Mouse (Mus musculus) stomach, embryonic 15.5 days (tissue): ENCODE measurements around the gene Mup6. TPM values are rescaled to one million over a fixed set of nuclear protein-coding genes. Genes with fewer than 3 reads are reported as not detected.
A peak's percentile ranks its signal among the peaks of the same experiment; 100 is the strongest.
"Not testable (repeated sequence)": the region's sequence is repeated elsewhere in the genome, so short reads cannot be mapped to it uniquely, and the experiment has no call there.

Source experiments
- ATAC-seq: fragments of 200-750 bp; cut with Nextera tagmentation; 2 replicates; pipeline ENCODE4 v1.8.0; 2017; ENCODE audit warnings: low read depth, moderate number of reproducible peaks, moderate TSS enrichment; ENCODE audit not compliant: insufficient read depth, low FRiP score
- H3K27ac ChIP-seq: fragments of 300-500 bp; sonication (generic); 2 replicates; pipeline ENCODE4 v1.5.1; 2015; ENCODE audit warnings: mild to moderate bottlenecking, inconsistent platforms
- H3K27me3 ChIP-seq: fragments of 300-500 bp; sonication (generic); replicated peaks from 2 replicates; pipeline ENCODE4 v1.6.1; 2015; ENCODE audit warnings: inconsistent platforms
- H3K36me3 ChIP-seq: fragments of 300-500 bp; sonication (generic); 2 replicates; pipeline ENCODE4 v1.6.1; 2015; ENCODE audit warnings: inconsistent platforms
- H3K4me1 ChIP-seq: fragments of 300-500 bp; sonication (generic); 2 replicates; pipeline ENCODE4 v1.6.1; 2015; ENCODE audit warnings: inconsistent platforms
- H3K4me2 ChIP-seq: fragments of 300-500 bp; sonication (generic); 2 replicates; pipeline ENCODE4 v1.6.1; 2015; ENCODE audit warnings: mild to moderate bottlenecking, inconsistent platforms
- H3K4me3 ChIP-seq: fragments of 300-500 bp; sonication (generic); replicated peaks from 2 replicates; pipeline ENCODE4 v1.5.1; 2015; ENCODE audit warnings: inconsistent platforms
- H3K9ac ChIP-seq: fragments of 300-500 bp; sonication (generic); 2 replicates; pipeline ENCODE4 v1.6.1; 2015; ENCODE audit warnings: inconsistent platforms
- H3K9me3 ChIP-seq: fragments of 300-500 bp; sonication (generic); 2 replicates; pipeline ENCODE4 v1.6.1; 2016; ENCODE audit warnings: inconsistent platforms
- WGBS: fragments of 180-500 bp; shearing (Covaris S2); methylation state at CpG from one replicate; pipeline ENCODE4 v1.1.7; 2015; 5-methylcytosine and 5-hydroxymethylcytosine counted together
- polyA plus RNA-seq: library from polyadenylated mRNA; unstranded; fragments of >200 nt; fragmentation: Nextera tagmentation; extraction: Ambion mirVana; gene quantifications from 2 replicates; pipeline ENCODE4 v1.2.1, GENCODE M21; 2015

Mup6 gene
- polyA plus RNA-seq: not detected in 2 replicates

DNA sequence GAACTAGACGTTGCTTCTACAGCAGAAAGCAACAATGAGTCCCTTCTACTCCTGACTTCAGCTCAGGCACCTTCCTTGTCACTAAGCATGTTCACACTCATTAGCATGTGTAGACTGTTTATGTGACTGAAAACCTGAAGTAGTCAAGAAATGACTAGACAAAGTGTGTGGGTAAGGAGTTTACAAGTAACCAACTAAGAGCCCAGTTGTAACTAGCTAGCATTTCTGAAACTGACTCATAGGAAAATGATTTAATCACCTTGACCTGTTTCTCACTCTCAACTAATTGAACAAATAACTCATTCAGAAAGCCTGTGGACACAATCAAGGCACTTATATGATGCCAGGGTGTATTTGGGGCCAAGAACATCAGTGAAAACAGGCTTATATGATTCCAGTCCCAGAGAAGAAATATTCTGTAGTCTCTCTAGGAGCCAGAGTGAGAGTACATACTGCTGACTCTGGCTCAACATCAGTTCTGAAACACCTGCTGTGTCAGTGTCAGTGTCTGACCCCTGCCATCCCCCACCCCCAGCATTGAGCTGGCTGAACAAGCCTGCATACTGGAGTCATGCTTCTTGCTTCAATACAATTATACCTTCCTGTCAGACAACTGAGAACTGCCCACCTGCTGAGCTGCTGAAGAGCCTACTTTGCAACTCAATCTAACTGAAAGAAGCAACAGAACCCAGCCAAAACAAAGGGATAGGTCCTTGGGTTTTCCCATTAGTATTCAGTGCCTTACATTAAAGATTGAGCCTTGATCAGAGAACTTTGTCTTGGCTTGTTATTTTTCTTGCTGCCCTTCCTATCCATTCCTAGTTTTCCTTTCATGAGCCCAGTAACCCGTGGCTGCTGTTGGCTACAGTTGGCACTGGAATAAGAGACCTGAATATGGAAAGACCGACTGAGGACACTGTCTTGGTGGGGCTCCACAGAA lies at the start of gene Mup6:
Gene Mup6 (plus strand): TSS at position 890 of the 940 bp plus-strand sequence.
- ATAC-seq: no peak
- Histone ChIP-seq H3K27ac (no peak within 1 kb of the TSS), H3K9me3 (no peaks in the 10 kb centered on the region), H3K27me3 (no peaks in the 10 kb centered on the region), H3K36me3 (no peaks in the 10 kb centered on the region), H3K4me3 (no peak within 1 kb of the TSS), H3K9ac (no peak within 1 kb of the TSS), H3K4me2 (no peak within 1 kb of the TSS), H3K4me1 (no peaks in the 10 kb centered on the region)
- 47% methylated on average over 3 of the region's 3 CpGs for WGBS

DNA sequence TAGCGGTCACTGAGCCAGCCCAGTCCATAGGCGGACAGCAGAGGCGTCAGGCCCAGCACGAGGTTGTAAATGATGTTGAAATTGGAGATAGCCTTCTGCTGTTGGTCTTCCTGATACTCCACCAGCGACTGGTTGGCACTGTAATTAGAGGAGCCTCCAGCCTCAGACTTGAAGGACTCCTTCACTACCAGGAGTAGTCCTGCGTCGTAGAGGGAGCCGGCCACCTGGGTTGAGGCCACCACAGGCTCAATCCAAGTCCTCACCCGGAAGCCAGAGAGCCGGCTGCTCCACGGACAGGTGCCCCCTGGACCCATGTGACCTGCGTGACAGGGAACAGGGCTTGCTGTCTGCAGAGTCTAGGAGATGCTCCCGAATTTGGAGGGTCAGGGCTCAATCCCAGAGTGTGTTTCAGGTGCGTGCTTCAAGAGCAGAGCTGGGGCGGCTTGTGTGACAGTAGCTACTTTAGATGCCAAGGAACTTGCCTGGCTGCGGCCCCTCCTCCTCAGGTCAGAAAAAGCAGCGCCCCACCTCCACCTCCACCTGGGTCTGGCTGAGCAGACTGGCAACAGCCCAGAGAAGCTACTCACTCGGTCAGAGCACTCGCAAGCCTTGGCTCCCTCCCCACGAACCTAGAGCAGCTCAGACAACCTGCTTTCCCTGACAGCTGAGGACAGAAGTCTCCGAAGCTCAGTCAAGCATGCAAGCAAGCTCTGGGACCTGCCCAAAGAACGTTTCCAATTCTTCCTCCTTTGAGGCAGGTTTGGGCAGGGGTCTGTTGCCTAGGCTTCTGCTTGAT lies 49.3 kb upstream of the Mup6 start, which contains the start of gene Slc46a2:
Gene Slc46a2 (minus strand): TSS at position 449 of the 796 bp plus-strand sequence.
- peak; percentile 35; the same call in 1 of the 2 replicates for ATAC-seq
- H3K27me3 ChIP-seq: no peaks in the 10 kb centered on the region
- H3K36me3 ChIP-seq: no peaks in the 10 kb centered on the region
- H3K4me2 ChIP-seq: peak within 1 kb of the TSS; percentile 4; the same call in 1 of the 2 replicates
- H3K4me3 ChIP-seq: no peak within 1 kb of the TSS; the same call in 1 of the 2 replicates
- WGBS: 17% methylated on average over 22 of the region's 22 CpGs
- no peak within 1 kb of the TSS for H3K27ac ChIP-seq
- no peaks in the 10 kb centered on the region for H3K9me3 ChIP-seq
- no peak within 1 kb of the TSS for H3K9ac ChIP-seq
- H3K4me1 ChIP-seq: no peaks in the 10 kb centered on the region

DNA sequence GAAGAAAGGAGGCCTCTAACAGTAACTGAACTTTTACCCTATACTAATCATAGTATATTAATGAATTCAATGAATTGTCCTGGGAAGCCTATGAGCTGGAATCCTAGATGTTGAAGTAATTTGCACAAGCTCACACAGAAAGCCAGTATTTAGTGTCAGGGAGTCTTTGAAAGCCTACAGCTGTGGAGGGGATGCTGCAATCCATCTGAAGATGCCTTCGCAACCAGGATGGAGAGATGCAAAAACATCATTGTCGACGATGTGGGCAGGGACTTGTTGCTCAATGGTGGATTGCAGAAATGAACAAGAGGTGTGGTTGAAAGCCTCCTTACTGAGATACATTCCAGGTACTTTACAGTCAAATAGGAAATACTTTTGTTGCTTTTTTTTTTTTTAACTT lies 46.1 kb upstream of the Mup6 start:
- H3K9me3 ChIP-seq: no peaks in the 10 kb centered on the region
- no peak overlapping the region for H3K4me2 ChIP-seq
- no peak for ATAC-seq
- no peak overlapping the region for H3K4me3 ChIP-seq
- H3K27me3 ChIP-seq: no peaks in the 10 kb centered on the region
- H3K27ac ChIP-seq: no peak overlapping the region
- WGBS: 78% methylated on average over 3 of the region's 3 CpGs
- no peaks in the 10 kb centered on the region for H3K4me1 ChIP-seq
- no peaks in the 10 kb centered on the region for H3K36me3 ChIP-seq
- no peak overlapping the region for H3K9ac ChIP-seq

DNA sequence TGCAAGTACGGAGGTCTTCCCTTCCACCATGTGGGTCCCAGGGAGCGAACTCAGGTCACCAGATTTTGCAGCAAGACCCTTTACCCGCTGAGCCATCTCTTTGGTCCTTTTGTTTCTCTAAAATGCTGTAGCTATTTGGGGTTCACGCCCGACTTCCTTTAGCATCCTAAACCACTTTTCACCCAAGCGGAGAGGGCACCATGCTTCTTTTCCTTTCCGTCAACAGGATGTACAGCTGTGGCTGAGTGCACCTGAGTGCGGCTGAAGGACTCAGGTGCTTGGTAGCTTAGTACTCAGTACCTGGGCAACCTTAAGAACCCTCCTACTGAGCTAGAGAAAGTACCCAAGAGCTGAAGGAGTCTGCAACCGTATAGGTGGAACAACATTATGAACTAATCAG lies 39.0 kb upstream of the Mup6 start:
- Histone ChIP-seq H3K27ac (no peak overlapping the region), H3K27me3 (no peaks in the 10 kb centered on the region), H3K36me3 (no peaks in the 10 kb centered on the region), H3K9ac (no peak overlapping the region), H3K4me1 (no peaks in the 10 kb centered on the region), H3K9me3 (no peaks in the 10 kb centered on the region), H3K4me3 (no peak overlapping the region), H3K4me2 (no peak overlapping the region)
- no peak for ATAC-seq
- WGBS: 87% methylated on average over 9 of the region's 9 CpGs

DNA sequence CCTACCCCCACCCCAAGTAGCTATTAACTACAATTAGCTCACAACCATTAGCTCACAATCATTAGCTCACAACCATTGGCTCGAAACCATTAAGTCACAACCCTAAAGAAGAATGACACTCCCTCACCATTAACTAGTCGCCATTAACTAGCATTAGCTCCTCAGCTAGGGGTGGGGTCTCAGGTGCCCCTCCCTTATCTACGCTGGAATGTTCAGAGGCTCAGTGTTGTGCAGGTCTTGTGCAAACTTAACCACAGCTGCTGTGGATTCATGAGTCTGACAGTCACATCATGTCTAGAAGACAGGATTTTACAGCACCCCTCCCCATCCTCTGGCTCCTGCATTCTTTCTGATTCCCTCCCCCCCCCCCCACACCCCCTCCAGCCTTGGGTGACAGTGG lies 36.4 kb upstream of the Mup6 start:
- H3K27ac ChIP-seq: no peak overlapping the region
- no peak overlapping the region for H3K9ac ChIP-seq
- no peaks in the 10 kb centered on the region for H3K36me3 ChIP-seq
- no peaks in the 10 kb centered on the region for H3K4me1 ChIP-seq
- H3K4me3 ChIP-seq: no peak overlapping the region
- no peak overlapping the region for H3K4me2 ChIP-seq
- H3K27me3 ChIP-seq: no peaks in the 10 kb centered on the region
- WGBS: 77% methylated on average over 3 of the region's 3 CpGs
- no peak for ATAC-seq
- H3K9me3 ChIP-seq: no peaks in the 10 kb centered on the region

DNA sequence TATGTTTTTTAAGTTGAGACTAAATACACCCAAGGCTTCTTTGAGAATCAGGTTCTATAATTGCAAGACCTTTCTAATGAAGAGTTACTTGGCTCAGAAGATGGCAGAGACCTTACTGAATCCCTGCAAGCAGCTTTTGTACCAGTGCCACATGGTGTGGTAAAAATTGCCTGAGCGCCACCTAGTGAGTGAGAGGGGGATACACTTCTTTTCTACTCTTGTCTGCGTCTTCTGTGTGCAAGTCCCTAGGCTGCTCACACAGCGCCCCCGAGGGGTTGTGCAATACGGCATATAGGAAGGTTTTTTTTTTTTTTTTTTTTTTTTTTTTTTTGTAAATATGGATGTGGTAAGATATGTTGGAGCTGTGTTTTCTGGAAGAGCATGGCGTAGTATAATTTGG lies 35.7 kb upstream of the Mup6 start:
- no peak overlapping the region for H3K4me2 ChIP-seq
- H3K9me3 ChIP-seq: no peaks in the 10 kb centered on the region
- H3K27ac ChIP-seq: no peak overlapping the region
- H3K4me1 ChIP-seq: no peaks in the 10 kb centered on the region
- H3K27me3 ChIP-seq: no peaks in the 10 kb centered on the region
- peak; percentile 56; the same call in 1 of the 2 replicates for ATAC-seq
- H3K4me3 ChIP-seq: no peak overlapping the region
- WGBS: 17% methylated on average over 6 of the region's 6 CpGs
- H3K36me3 ChIP-seq: no peaks in the 10 kb centered on the region
- H3K9ac ChIP-seq: no peak overlapping the region

DNA sequence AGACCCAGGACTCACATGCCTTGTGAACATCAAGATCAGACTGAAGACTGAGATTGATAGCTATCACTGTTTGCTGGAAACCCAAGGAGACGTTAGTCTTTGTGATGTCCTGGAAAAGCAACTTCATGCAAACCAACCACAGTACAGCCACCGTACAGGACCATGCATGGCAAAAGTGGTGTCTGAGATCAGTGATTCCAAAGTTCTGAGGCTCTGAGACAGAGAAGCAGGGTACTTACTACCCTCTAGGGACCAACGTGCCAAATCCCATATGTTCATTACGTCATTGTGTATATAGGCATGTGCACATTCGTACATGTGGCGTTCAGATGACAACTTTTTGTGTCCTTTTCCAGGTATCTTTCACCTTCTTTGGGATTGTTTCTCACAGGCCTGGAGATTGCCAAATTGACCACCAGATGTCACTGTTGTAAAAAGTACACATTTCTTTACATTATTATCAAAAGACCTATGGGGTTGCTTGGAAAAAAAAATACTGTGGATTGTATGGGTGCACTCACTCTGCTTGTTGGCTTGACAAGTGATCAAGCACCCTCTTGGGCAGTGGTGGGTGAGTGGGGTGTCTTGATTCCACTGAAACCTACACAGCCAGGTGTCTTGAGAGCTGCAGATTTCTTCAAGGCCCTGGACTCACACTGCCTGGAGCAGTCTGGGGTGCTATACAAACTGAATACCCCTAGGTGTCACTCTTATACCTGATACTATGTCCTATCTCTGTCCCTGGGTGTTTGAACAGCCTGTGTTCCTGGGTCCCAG lies 31.4 kb upstream of the Mup6 start:
- Histone ChIP-seq H3K9me3 (no peaks in the 10 kb centered on the region), H3K4me1 (no peaks in the 10 kb centered on the region), H3K9ac (no peak overlapping the region), H3K4me3 (no peak overlapping the region), H3K27ac (no peak overlapping the region), H3K36me3 (no peaks in the 10 kb centered on the region), H3K4me2 (no peak overlapping the region), H3K27me3 (no peaks in the 10 kb centered on the region)
- WGBS: 47% methylated on average over 6 of the region's 6 CpGs
- peak; percentile 73; the same call in 1 of the 2 replicates for ATAC-seq

DNA sequence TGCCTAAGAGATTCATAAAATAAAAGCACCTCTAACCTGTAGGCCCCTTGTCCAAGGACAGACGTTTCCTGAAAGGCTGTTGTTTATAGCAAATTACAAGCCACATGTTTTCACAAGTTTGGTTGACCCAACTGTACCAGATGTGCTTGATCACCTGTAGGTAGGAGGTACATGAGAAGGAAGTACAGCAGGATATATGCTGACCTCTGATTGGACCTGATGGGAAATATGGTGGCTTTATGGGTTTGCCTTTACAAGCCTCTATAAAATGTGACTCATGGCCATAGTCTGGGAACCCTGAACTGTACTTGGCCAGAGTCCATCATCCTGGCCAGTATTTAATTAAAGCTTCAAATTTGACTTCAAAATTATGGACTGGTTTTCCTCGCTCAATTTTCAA lies 26.6 kb upstream of the Mup6 start:
- H3K4me2 ChIP-seq: no peak overlapping the region
- no peaks in the 10 kb centered on the region for H3K36me3 ChIP-seq
- H3K9me3 ChIP-seq: no peaks in the 10 kb centered on the region
- WGBS: 60% methylated on average over 2 of the region's 2 CpGs
- no peaks in the 10 kb centered on the region for H3K4me1 ChIP-seq
- no peak for ATAC-seq
- no peaks in the 10 kb centered on the region for H3K27me3 ChIP-seq
- H3K27ac ChIP-seq: no peak overlapping the region
- no peak overlapping the region for H3K9ac ChIP-seq
- H3K4me3 ChIP-seq: no peak overlapping the region

DNA sequence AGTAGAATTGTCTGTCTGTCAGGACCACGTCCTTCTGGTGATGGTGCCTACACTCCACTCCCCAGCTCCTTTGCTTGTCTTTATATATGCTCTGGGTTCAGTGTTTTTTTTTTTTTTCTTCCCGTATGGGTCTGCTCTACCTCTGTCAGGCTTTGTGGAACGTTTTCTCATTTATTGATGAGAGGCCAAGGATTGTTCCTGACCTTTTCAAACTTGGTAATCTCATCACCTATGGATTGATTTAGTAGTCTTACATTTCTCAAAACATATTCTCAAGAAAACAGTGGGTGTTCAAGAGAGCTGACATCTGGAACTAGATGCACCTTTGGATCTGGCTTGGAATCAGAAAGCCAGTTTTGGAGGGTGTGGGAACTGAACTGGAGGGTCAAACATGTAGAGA lies 3.5 kb upstream of the Mup6 start, which contains the start of gene Mup4:
Gene Mup4 (minus strand): TSS at position 101 of the 400 bp plus-strand sequence.
- ATAC-seq: no peak
- WGBS: 73% methylated on average over 3 of the region's 3 CpGs
- H3K4me3 ChIP-seq: no peak within 1 kb of the TSS
- no peaks in the 10 kb centered on the region for H3K36me3 ChIP-seq
- no peak within 1 kb of the TSS for H3K27ac ChIP-seq
- no peaks in the 10 kb centered on the region for H3K9me3 ChIP-seq
- no peaks in the 10 kb centered on the region for H3K27me3 ChIP-seq
- no peak within 1 kb of the TSS for H3K4me2 ChIP-seq
- no peak within 1 kb of the TSS for H3K9ac ChIP-seq
- H3K4me1 ChIP-seq: no peaks in the 10 kb centered on the region

DNA sequence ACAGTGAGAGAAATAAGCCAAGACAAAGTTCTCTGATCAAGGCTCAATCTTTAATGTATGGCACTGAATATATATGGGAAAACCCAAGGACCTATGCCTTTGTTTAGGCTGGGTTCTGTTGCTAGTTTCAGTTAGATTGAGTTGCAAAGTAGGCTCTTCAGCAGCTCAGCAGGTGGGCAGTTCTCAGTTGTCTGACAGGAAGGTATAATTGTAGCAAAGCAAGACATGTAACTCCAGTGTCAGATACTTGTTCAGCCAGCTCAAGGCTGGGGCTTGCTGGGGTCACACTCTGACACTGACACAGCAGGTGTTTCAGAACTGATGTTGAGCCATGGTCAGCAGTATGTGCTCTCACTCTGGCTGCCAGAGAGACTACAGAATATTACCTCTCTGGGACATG lies 33.8 kb downstream of the Mup6 start:
- not testable (repeated sequence) for H3K9me3 ChIP-seq, H3K4me3 ChIP-seq, ATAC-seq, H3K4me1 ChIP-seq, H3K4me2 ChIP-seq, H3K9ac ChIP-seq, H3K27ac ChIP-seq, H3K27me3 ChIP-seq, H3K36me3 ChIP-seq

DNA sequence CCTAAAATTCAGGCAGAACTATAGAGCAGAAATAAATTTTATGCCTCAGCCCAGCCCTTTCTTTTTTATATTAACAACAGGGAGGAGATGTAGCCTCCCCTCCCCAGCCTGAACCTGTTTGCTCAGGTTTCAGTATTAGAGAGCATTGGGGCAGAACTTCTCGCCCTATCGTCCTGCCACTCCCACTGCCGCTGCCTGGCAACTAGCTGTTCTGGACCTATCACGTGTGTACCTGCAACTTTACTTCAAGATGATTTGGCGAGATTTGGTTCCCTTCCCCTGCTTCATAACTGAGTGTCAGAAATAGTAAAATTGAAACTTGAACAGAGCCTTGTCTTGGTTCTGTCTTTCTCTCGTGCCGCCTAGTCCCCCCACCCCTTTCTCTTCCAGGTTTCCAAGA lies 56.0 kb downstream of the Mup6 start:
- not testable (repeated sequence) for H3K9me3 ChIP-seq, H3K4me3 ChIP-seq, H3K36me3 ChIP-seq, H3K27ac ChIP-seq, H3K9ac ChIP-seq, H3K4me2 ChIP-seq, ATAC-seq, H3K4me1 ChIP-seq, H3K27me3 ChIP-seq
- WGBS: 88% methylated on average over 7 of the region's 7 CpGs
